Mouse (Mus musculus) erythroblast, adult 5-6 weeks (primary cell): Measurements from ENCODE around the gene Serpinb6a. TPM values are rescaled to one million over a fixed set of nuclear protein-coding genes. Genes with fewer than 3 reads are reported as not detected.

Experiments
- ATAC-seq: replicated peaks from 2 replicates; pipeline ENCODE4 v1.8.0; 2016; ENCODE audit warnings: moderate number of reproducible peaks, mild to moderate bottlenecking, moderate TSS enrichment, inconsistent platforms; ENCODE audit not compliant: poor library complexity, low FRiP score, severe bottlenecking
- total RNA-seq, 2 experiments: library from RNA; stranded (forward) in 1 of 2; stranded (reverse) in 1 of 2; fragments of 150-400 nt in 1 of 2; fragments of 200-764, 138-1000 nt in 1 of 2; gene quantifications; 2 replicates each; pipeline versions ENCODE4 v1.2.3 to v1.2.4; 2015 to 2017; ENCODE audit warnings: low replicate concordance in 2 of 2

The Serpinb6a gene
- total RNA-seq (2015; ENCODE audit: low replicate concordance) = 12.9 and 23.2 TPM in 2 replicates
- total RNA-seq (2017; ENCODE audit: low replicate concordance) = 19.1 and 20.9 TPM in 2 replicates

DNA sequence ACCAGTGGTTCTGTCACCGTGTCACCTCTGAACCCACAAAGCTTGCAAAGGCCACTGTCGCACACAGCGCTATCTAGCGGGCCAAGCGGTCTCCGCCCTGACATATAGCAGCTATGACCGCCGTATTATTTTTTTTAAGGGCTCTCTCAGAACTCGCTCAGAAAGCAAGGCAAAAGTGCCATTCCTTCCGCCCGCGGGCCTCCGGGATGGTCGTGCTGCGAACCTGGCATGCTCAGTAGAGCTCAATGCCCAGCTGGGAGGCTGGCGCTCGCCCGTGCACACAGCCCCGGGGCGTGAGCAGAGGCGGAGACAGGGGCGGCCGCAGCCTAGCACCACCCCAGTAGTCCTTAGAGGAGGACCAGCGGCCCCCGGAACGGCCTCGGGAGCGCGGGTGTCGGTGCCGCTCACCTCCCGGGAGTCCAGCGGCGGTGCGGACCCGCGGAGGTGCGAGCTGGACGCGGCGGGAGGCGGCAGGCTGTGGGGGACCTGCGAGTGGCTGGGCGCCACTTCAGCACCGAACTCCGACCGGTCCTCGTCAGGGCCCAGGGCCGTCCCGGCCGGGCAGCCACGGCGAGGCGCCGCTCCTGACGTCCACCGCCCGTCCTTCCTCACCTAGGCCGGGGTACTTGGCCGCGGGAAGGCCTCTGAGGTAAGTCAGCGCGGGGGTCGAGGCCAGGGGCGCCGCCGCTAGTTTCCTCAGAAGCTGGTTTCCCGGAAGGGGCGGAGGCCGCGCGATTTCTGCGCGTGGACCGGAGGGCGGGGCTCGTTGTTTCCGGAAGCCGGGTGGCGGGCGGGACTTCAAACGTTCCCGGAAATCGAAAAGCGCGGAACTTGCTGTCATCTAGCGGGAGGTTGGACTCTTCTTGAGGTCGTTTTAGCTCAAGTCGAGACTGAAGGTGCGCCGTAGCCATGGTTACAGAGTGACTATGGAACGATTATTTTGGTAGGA lies at the start of gene Serpinb6a, which contains the start of gene Ripk1:
Gene Serpinb6a, minus strand, starts transcription at position 737 of the 949 bp plus-strand sequence.
Gene Ripk1, plus strand, starts transcription at position 306 of the 949 bp plus-strand sequence.
- ATAC-seq = peak; percentile 90

DNA sequence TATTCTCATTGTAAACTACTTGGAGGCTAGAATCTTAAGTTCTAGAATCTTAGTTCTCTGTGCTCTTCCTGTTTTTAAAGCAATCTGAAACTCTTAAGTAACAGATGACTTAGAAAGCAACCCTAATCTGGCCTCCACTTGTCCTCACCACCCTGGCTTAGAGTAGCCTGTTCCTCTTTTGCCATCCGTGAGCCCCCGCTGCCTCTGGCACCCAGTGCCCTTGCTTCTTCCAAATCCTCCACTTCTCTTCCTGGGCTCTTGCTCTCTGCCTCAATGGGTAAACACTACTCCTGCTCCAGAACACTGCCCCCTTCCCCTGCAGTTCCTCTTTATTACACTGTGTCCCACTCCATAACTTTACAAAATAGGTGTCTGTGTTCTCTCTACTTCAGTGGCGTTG lies 49.1 kb upstream of the Serpinb6a start:
- no peak for ATAC-seq

DNA sequence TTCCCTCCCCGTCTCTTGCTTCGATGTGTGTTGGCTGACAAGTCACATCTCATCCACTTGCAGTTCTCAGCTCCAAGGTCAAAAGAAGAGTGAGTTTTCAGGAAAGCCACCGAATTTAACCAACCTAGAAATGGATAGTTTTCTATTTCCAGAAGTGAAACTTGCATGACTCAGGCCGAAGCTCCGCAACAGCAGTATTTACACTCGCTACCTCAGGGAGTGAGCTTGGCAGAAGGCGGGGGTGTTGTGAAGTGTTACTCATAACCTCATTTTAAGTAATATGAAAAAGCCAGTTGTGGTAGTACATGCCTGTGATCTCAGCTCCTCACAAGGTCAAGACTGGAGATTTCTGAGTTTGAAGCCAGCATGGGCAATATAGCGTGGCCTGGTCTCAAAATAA lies 47.9 kb upstream of the Serpinb6a start:
- no peak for ATAC-seq

DNA sequence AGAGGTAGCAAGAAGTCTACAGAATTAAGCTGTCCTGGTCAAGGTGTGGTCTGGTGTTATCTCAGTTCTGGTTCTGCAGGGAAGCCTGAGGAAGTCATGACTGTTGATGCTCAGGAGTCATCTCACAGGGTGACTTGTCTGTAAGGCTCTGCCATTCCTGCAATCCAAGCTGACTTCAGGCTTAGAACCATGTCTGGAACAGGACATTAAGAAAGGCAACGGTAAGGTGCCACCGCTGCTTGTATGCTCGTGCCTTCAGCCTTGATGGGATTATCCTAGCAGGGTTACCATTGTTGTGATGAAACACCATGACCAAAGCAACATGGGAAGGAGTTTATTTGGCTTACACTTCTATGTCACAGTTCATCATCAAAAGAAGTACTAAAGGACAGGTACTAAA lies 44.9 kb upstream of the Serpinb6a start:
- no peak for ATAC-seq

DNA sequence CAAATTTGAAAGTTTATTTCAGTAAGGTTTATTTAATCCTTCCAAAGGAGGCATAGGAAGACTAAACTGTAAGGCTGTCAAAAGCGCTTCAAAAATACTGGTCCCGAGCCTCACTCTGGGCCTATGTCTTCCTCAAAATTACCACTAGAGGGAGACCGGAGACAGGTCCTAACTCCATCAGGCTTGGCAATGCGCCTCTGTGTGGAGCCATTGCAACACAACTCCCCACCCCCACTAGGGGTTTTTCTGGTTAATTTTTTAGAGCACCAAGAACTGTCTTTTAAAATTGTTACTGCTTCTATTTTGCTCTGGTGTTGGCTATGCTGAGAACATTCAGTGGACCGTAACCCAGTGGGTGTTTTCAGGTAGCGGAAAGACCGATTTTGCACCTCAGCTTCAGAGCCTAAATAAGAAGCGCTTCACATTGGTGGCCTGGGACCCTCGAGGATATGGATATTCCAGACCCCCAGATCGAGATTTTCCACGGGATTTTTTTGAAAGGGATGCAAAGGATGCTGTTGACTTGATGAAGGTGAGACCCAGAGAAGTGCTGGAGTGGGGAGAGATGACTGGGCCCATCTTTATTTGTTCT lies 43.9 kb upstream of the Serpinb6a start:
- ATAC-seq = peak; percentile 87

DNA sequence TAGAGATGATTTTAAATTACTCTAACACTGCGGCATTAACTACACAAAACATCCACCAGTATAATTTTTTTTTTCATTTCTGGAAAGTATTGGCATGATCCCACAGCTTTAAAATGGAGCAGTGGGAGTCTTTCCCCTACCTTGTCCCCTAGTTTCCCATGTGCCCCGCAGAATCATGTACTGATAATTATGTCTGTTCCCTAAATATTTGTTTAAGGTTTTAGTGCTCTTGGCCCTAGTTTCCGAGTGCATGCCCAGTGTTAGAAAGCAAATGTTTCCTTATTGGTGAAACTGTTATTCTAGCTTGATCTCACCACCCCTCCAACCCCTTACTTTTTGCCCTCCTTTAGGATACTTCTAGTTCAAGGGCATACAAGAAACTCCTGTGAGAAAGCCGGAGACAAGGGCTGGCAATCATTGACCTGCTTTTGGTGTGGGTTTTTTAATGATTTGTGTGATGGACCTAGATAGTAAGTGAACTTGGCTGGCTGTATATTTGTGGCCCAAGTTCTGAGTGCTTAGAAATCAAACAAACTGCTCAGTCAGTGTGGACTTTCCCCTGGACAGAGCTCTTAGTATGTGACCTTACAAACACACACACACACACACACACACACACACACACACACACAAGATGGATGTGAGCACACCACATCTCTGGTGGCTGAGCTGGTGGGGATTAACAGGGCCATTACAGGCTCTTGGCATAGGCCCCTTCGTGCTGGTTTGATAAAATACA lies 43.1 kb upstream of the Serpinb6a start:
- ATAC-seq = no peak

DNA sequence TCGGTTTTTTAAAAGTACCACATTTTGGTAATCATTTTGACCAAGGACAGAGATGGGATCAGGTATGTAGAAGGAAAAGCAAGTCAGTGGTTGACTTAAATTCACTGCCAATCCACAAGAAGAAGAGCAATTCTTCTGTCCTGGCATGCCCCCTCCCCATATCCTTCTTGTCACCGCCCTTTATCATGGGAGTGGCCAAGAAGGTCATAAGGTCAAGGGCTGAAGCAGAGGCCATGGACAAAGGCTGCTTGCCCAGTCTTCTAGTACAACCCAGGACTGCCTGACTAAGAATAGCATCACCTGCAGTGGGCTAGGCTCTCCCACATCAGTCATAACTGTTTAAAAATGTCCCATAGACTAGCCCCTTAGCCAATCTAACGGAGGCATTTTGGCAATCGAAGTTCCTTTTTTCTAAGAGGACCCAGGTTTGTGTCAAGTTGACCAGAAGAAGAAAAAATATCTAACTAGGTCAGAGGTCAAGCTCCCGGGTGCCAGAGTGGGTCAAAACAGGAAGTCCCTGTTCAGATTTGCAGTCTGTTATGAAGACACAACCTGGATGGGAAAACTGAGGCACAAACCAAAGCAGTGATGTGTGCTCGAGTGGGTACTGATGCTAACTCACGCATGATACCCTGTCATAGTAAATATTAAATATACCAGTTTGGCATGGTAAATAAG lies 41.3 kb upstream of the Serpinb6a start:
- no peak for ATAC-seq

DNA sequence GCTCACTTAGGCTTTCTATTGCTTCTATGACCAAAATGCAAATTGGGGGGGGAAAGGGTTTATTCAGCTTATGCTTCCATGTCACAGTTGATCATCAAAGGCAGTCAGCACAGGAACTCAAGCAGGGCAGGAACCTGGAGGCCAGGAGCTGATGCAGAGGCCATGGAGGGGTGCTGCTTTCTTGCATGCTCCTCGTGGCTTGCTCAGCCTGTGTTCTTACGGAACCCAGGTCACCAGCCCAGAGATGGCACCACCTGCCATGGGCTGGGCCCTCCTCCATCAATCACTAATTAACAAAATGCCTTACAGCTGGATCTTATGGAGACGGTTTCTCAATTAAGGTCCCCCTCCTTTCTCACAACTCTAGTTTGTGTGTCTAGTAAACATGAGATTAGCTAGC lies 37.5 kb upstream of the Serpinb6a start:
- ATAC-seq = no peak

DNA sequence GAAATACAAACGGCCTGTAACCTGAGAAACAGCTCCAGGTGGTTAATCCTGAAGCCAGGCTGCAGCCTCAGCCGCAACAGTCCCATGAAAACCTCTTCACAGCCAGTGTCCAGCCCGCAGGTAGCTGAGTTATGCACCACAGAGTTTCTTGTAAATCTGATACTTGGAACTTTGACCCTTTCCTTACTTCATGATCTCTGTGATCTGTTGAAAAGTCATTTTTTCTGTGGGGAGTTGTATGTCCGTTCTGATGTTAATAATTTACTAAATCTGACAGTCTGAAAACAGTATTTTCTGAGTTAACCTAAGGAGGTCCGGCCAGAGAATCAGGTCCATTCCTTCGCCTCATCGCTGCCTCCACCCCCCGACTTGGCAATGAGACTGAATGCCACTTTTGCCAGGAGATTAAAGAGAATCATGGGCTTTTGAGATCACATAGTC lies 36.3 kb upstream of the Serpinb6a start:
- no peak for ATAC-seq

DNA sequence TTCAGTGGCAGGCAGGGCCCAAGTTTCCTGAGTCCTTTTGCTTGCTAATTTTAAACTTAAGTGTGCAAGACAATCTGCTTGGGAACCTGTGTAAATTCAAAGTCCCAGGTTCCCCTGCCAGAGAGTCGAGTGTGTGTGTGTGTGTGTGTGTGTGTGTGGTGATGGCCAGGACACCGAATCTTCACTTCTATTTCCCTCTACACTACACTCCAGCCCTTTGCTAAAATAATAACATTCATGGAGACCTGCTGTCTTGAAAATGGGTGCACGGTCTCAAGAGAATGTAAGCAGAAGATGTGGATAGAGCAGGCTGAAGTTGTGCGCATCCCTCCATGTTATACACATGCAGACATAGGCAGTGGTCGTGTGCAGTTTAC lies 35.5 kb upstream of the Serpinb6a start:
- ATAC-seq = no peak

DNA sequence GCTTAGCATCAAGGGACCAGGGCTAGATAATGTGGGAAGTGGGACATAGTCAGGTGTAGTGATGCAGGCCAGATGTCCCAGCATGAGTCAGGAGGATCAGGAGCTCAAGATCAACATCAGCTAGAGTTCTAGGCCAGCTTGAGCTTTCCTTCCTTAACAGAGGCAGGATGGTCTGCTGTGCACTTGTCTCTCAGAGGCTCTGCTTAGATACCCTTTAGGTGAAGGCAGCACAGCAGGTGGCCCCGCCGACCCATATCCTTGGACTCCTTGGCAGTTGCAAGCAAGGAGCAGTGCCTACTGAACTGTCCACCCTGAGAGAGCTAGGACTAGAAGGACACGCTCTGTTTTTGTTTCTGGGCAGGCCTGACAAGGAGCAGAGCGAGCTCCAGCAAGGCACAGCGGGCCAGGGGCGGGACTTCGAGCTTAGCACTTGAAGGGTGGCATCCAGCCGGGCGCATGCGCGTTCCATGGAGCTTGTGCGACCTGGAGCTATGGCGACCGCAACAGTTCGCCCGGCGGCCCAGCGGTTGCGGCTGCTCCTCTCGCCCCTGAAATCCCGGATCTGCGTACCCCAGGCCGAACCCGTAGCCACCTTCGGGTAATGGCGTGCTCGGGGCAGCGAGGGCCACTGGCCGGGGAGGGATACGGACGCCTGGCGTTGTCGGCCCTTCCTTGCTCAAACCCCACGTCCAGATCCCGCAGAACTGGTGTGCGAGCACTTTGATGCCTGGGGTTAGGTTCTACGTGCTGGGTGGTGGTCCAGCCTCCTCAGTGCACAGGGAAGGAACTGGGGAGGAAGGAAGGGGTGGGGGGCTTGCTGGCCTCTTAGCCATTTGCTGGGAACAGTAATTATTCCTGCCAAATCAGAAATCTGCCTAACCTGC lies 34.8 kb upstream of the Serpinb6a start, which contains the start of gene Bphl:
Gene Bphl, plus strand, starts transcription at position 426 of the 884 bp plus-strand sequence.
- peak; percentile 98 for ATAC-seq

DNA sequence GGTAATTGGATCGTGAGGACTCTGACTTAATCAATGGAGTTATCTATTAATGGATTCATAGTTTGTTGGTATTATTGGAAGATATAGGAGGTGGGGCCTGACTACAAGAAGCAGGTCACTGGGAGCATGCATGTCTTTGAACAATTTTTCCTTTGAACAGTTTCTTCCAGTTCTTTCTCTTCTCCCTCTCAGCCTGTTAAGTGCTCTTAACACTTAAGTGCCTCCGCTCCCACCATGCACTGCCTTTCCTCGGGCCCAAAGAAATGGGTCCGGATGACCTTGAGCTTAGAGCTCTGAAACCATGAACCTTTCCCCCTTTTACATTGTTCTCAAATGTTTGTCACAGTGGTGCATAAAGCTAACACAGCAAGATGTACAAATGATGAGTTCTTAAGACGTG lies 34.1 kb upstream of the Serpinb6a start:
- no peak for ATAC-seq

DNA sequence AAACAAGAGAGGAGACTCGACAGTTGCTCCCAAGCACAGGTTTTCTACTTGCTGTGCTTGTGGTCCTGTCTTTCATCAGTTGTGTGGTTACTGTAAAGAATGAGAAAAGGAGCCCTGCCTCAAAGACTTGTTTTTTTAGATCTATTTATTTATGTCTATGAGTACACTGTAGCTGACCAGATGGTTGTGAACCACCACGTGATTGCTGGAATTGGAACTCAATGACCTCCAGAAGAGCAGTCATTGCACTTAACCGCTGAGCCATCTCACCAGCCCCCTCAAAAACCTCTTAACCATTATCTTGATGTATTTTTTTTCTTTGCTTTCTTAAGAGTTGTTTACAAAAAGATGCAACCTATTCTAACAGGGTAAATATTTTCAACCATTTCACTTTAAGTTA lies 32.8 kb upstream of the Serpinb6a start:
- ATAC-seq = no peak

DNA sequence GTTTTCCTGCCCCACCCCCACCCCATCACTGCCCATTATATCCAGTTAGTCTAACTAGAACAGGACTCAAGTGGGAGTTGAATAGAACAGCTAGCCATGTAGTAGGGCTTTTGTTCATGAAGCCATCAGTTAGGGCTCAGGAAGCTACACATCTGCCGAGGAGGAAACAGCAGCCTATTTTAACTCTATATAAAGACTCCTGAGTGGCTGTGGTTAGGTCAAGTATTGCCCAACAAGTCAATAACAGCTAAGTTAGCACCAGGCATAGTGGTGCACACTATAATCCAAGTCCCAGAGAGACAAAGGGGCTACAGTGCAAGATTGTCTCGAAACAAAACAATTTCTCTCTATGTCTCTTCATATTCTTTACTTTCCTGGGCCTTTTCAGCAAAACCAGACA lies 29.4 kb upstream of the Serpinb6a start:
- ATAC-seq = no peak

DNA sequence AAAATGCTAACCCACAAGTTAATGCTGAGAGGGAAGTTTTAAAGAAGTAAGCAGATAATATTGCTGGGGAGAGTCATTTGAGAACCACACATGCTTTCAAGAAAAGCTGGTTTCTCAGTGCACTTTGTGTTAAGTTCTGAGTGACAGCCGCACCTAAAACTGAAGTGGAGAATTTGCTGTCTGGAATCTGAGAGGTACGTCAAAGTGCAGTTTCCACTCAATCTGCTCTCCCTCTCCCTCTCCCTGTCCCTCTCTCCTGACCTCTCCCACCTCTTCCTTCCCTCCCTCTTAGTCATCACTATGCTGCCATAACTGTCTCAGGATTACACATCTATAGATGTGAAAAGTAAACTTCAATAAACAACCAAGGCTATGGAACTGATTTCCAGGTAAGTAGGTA lies 19.4 kb upstream of the Serpinb6a start:
- ATAC-seq = no peak

DNA sequence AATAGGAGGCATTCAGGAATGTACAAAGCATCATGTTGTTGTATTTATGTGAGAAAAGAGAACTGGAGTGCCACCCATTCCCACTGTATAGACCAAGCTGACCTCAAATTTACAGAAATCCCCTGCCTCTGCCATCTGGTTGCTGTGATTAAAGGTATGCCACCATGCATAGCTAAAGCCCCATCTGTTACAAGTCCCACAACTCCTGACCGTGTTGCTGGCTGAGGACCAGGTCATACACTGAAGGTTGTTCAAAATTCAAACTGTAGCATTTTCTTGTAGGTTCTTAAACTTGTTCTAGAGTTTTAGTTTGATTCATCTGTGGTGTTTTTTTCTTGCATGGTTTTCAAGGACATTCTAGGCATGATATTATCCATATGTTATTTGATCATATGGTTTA lies 15.9 kb upstream of the Serpinb6a start:
- ATAC-seq = no peak

DNA sequence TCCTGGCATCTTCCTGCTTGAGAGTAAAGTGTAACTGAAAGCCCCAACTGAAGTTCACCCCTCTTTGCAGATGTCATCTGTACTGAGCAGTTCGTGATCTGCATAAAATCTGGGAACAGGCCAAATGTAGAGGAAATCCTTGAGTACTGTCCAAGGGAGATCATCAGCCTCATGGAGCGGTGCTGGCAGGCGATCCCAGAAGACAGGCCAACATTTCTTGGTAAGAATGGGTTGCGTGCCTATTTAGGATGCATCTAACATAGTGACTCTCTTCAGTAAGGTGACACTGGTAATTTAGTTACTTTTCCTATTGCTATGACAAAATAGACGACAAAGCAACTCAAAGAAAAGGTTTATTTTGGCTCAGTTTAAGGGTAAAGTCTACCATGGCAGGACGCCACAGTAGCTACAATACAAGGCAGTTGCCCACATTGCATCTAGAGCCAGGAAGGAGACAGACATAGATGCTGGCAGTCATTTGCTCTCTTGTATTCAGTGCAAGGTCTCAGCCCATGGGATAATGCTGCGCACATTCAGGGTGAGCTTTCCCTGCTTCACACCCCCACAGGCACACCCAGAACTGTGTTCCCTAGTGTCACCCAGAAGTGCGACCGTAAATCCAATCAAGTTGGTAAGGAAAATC lies 14.5 kb upstream of the Serpinb6a start:
- no peak for ATAC-seq

DNA sequence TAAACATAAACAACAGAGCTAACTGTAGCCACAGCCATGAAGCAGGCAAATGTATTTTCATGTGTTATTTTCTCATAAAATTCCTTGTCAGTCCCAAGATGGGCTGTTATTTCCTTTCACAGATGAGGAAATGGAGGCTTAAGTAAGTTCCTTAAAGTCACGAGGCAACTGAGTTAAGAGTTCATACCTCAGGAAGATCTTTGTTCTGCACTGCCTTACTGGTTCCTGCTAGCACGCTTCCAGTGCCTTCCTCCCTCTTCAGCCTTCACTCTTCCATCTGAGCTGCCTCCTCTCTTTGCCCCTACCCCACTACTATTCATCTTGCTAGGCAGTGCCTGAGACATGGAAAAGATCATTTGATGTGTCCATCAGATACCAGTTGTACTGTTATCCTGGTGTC lies 4.6 kb upstream of the Serpinb6a start:
- ATAC-seq = no peak
